Mouse (Mus musculus): Measurements from ENCODE around the gene 5730596B20Rik.

The 5730596B20Rik gene

DNA sequence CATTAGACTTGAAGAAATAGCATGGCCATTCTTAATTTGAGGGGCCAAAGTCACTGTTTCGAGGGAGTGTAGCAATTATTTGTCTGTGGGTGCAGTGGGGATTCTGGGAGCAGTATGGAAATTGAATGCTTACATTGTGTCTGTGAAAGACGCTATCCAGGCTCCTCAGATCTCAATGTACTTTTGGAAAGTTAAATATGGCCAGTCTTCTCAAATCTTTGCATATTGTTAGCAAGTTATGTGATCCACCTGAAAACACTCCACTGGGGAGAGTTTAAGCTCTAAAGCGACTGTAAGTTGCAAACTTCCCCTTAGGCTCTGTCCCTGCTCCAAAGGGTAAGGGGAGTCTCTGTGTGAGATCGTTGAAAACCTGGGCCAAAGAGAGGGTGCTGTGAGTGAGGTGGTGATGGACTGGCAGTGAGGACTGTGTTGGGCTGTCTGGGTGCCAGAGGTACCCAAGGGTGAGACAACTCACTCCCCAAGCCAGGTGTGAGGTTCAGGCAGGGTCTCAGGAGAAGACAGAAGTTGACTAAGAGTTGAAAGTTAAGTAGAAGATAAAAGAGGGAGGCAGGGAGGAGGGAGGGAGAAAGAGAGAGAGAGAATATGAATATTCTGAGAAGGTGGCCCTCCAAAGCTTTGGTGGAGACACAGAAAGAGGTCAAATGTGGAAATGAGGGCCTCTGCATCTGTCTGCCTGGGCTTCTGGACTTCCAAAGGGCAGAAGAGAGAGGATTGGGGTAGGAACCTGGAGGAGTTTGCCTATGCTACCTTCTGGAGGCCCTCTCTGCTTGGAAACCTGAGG is 29.8 kb downstream of the 5730596B20Rik start:
- Histone ChIP-seq H3K36me3 (ENCODE audit: insufficient read depth, low read length) (no peaks in the 10 kb centered on the region), H3K27me3 (ENCODE audit: insufficient read depth, low read length) (peaks cover 98% of the 10 kb centered on the region), H3K4me1 (replicated peaks; ENCODE audit: low read depth, low read length) (peaks cover 59% of the 10 kb centered on the region), H3K9me3 (ENCODE audit: low read length) (no peaks in the 10 kb centered on the region), H3K4me3 (replicated peaks; ENCODE audit: low read length) (no peak overlapping the region)
- no peak for TF ChIP-seq POU5F1 (IDR thresholded peaks at IDR 0.05; ENCODE audit: borderline replicate concordance, low read length)
- TF ChIP-seq NANOG (IDR thresholded peaks at IDR 0.05; ENCODE audit: borderline replicate concordance, low read length), result no peak
- TF ChIP-seq CTCF (conservative IDR thresholded peaks at IDR 0.05; ENCODE audit: low read length), result no peak

DNA sequence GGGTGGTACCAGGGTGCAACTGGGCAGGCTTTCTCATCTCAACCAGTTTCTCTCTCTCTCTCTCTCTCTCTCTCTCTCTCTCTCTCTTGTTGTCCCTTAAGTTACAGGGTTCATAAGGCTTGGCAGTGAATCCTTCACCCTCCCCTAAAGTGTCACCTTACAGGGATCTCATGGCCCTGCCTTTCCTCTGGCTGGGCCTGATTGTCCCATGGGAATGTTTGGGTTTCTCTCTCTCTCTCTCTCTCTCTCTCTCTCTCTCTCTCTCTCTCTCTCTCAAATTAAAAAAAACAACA is 30.3 kb downstream of the 5730596B20Rik start:
- Histone ChIP-seq H3K4me3 (replicated peaks; ENCODE audit: low read length) (no peak overlapping the region), H3K9me3 (ENCODE audit: low read length) (no peaks in the 10 kb centered on the region), H3K27me3 (ENCODE audit: insufficient read depth, low read length) (peaks cover 98% of the 10 kb centered on the region), H3K36me3 (ENCODE audit: insufficient read depth, low read length) (no peaks in the 10 kb centered on the region), H3K4me1 (replicated peaks; ENCODE audit: low read depth, low read length) (peaks cover 61% of the 10 kb centered on the region)
- TF ChIP-seq NANOG (IDR thresholded peaks at IDR 0.05; ENCODE audit: borderline replicate concordance, low read length) (no peak), POU5F1 (IDR thresholded peaks at IDR 0.05; ENCODE audit: borderline replicate concordance, low read length) (no peak), CTCF (conservative IDR thresholded peaks at IDR 0.05; ENCODE audit: low read length) (no peak)

GRCm38 (mm10) chr6:52208072-52208867 is 31.0 kb downstream of the 5730596B20Rik start, which contains the start of gene Hoxa6:
Gene Hoxa6 (minus strand): TSS chr6:52208722.
- no peak for TF ChIP-seq POU5F1 (IDR thresholded peaks at IDR 0.05; ENCODE audit: borderline replicate concordance, low read length)
- no peak for TF ChIP-seq CTCF (conservative IDR thresholded peaks at IDR 0.05; ENCODE audit: low read length)
- TF ChIP-seq NANOG (IDR thresholded peaks at IDR 0.05; ENCODE audit: borderline replicate concordance, low read length), result no peak

GRCm38 (mm10) chr6:52208868-52209684 is 31.8 kb downstream of the 5730596B20Rik start:
- H3K27me3 ChIP-seq (ENCODE audit: insufficient read depth, low read length), result peaks cover 98% of the 10 kb centered on the region
- H3K4me3 ChIP-seq (replicated peaks; ENCODE audit: low read length), result peak overlapping the region; percentile 52; the same call in 1 of the 2 replicates
- peaks cover 61% of the 10 kb centered on the region for H3K4me1 ChIP-seq (replicated peaks; ENCODE audit: low read depth, low read length)
- H3K36me3 ChIP-seq (ENCODE audit: insufficient read depth, low read length), result no peaks in the 10 kb centered on the region
- TF ChIP-seq NANOG (IDR thresholded peaks at IDR 0.05; ENCODE audit: borderline replicate concordance, low read length) (no peak), POU5F1 (IDR thresholded peaks at IDR 0.05; ENCODE audit: borderline replicate concordance, low read length) (no peak), CTCF (conservative IDR thresholded peaks at IDR 0.05; ENCODE audit: low read length) (no peak)
- H3K9me3 ChIP-seq (ENCODE audit: low read length), result no peaks in the 10 kb centered on the region

More at GRCm38 (mm10) chr6:52208072-52208867, 31.0 kb downstream of the 5730596B20Rik start, which contains the start of gene Hoxa6:
- Histone ChIP-seq H3K27me3 (ENCODE audit: insufficient read depth, low read length) (peaks cover 98% of the 10 kb centered on the region), H3K4me3 (replicated peaks; ENCODE audit: low read length) (peak within 1 kb of the TSS; percentile 52; the same call in 1 of the 2 replicates), H3K4me1 (replicated peaks; ENCODE audit: low read depth, low read length) (peaks cover 61% of the 10 kb centered on the region), H3K9me3 (ENCODE audit: low read length) (no peaks in the 10 kb centered on the region), H3K36me3 (ENCODE audit: insufficient read depth, low read length) (no peaks in the 10 kb centered on the region)

DNA sequence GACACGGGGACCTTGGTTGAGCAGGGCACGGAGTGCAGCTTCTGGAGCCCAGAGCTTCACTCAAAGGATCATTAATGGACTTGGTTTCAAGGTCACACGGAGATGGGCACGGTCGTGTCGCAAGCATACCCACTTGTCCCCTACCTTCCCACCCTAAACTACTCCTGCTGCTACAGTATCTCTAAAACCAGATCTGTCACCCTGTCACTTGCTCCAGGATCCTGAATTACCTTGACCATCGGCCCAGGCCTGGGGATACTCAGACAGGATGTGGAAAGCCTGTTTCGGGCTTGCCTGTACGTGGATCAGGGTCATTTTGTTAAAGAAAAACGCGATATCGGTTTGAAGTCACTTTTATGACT is 32.4 kb downstream of the 5730596B20Rik start:
- Histone ChIP-seq H3K4me3 (replicated peaks; ENCODE audit: low read length) (no peak overlapping the region), H3K36me3 (ENCODE audit: insufficient read depth, low read length) (no peaks in the 10 kb centered on the region), H3K27me3 (ENCODE audit: insufficient read depth, low read length) (peaks cover 98% of the 10 kb centered on the region), H3K4me1 (replicated peaks; ENCODE audit: low read depth, low read length) (peaks cover 57% of the 10 kb centered on the region), H3K9me3 (ENCODE audit: low read length) (no peaks in the 10 kb centered on the region)
- no peak for TF ChIP-seq NANOG (IDR thresholded peaks at IDR 0.05; ENCODE audit: borderline replicate concordance, low read length)
- no peak for TF ChIP-seq CTCF (conservative IDR thresholded peaks at IDR 0.05; ENCODE audit: low read length)
- TF ChIP-seq POU5F1 (IDR thresholded peaks at IDR 0.05; ENCODE audit: borderline replicate concordance, low read length), result no peak

- Histone ChIP-seq H3K27me3 (ENCODE audit: insufficient read depth, low read length) (peaks cover 98% of the 10 kb centered on the region), H3K4me3 (replicated peaks; ENCODE audit: low read length) (0 out of 2 replicates have a peak overlapping the region, but pooled peaks have one; percentile 26), H3K36me3 (ENCODE audit: insufficient read depth, low read length) (no peaks in the 10 kb centered on the region), H3K4me1 (replicated peaks; ENCODE audit: low read depth, low read length) (peaks cover 50% of the 10 kb centered on the region), H3K9me3 (ENCODE audit: low read length) (no peaks in the 10 kb centered on the region)
- TF ChIP-seq POU5F1 (IDR thresholded peaks at IDR 0.05; ENCODE audit: borderline replicate concordance, low read length) (no peak), NANOG (IDR thresholded peaks at IDR 0.05; ENCODE audit: borderline replicate concordance, low read length) (no peak), CTCF (conservative IDR thresholded peaks at IDR 0.05; ENCODE audit: low read length) (no peak)
Measured at GRCm38 (mm10) chr6:52211170-52211935, 34.1 kb downstream of the 5730596B20Rik start.

GRCm38 (mm10) chr6:52211961-52212360 is 34.7 kb downstream of the 5730596B20Rik start:
- no peak for TF ChIP-seq POU5F1 (IDR thresholded peaks at IDR 0.05; ENCODE audit: borderline replicate concordance, low read length)
- no peak for TF ChIP-seq NANOG (IDR thresholded peaks at IDR 0.05; ENCODE audit: borderline replicate concordance, low read length)
- TF ChIP-seq CTCF (conservative IDR thresholded peaks at IDR 0.05; ENCODE audit: low read length), result no peak
- no peaks in the 10 kb centered on the region for H3K9me3 ChIP-seq (ENCODE audit: low read length)
- H3K27me3 ChIP-seq (ENCODE audit: insufficient read depth, low read length), result peaks cover 98% of the 10 kb centered on the region
- H3K36me3 ChIP-seq (ENCODE audit: insufficient read depth, low read length), result no peaks in the 10 kb centered on the region
- H3K4me3 ChIP-seq (replicated peaks; ENCODE audit: low read length), result 0 out of 2 replicates have a peak overlapping the region, but pooled peaks have one; percentile 26
- peaks cover 53% of the 10 kb centered on the region for H3K4me1 ChIP-seq (replicated peaks; ENCODE audit: low read depth, low read length)
